Mouse (Mus musculus): ENCODE results near the gene Arl8a. TPM values are rescaled to one million over a fixed set of nuclear protein-coding genes. Genes with fewer than 3 reads are reported as not detected.
"Not testable (repeated sequence)": the region's sequence is repeated elsewhere in the genome, so short reads cannot be mapped to it uniquely, and the experiment has no call there.

The Arl8a gene
- polyA plus RNA-seq (2014; fragmentation: Nextera tagmentation; extraction: Ambion mirVana) = 335 and 370 TPM in 2 replicates

GRCm38 (mm10) chr1:135146077-135146945 lies at the start of gene Arl8a:
Arl8a (plus strand) TSS chr1:135146824.
- Histone ChIP-seq H3K4me1 (ENCODE audit: control insufficient read depth, insufficient read depth, low read length) (peaks cover 24% of the 10 kb centered on the region), H3K4me2 (ENCODE audit: low read depth, low read length) (peak within 1 kb of the TSS; percentile 92), H3K9ac (replicated peaks; ENCODE audit: low read depth, low read length) (peak within 1 kb of the TSS; percentile 99), H3K36me3 (ENCODE audit: control insufficient read depth, insufficient read depth, low read length) (0 out of 2 replicates have a peak, but pooled peaks cover 1% of the 10 kb centered on the region), H3K4me3 (ENCODE audit: low read depth, low read length) (peak within 1 kb of the TSS; percentile 98), H3K9me3 (ENCODE audit: control insufficient read depth, low read length) (no peaks in the 10 kb centered on the region), H3K27ac (ENCODE audit: low read depth, low read length) (peak within 1 kb of the TSS; percentile 98), H3K27me3 (ENCODE audit: control insufficient read depth, insufficient read depth, low read length) (no peaks in the 10 kb centered on the region)
- peak; percentile 79 for ATAC-seq (ENCODE audit: low read depth)
- under 1% methylated on average over 41 of the region's 78 CpGs for WGBS

- H3K4me3 ChIP-seq (ENCODE audit: low read depth, low read length) = no peak overlapping the region
- no peak for ATAC-seq (ENCODE audit: low read depth)
- no peak overlapping the region for H3K9ac ChIP-seq (replicated peaks; ENCODE audit: low read depth, low read length)
- no peaks in the 10 kb centered on the region for H3K27me3 ChIP-seq (ENCODE audit: control insufficient read depth, insufficient read depth, low read length)
- no peaks in the 10 kb centered on the region for H3K4me1 ChIP-seq (ENCODE audit: control insufficient read depth, insufficient read depth, low read length)
- no peaks in the 10 kb centered on the region for H3K9me3 ChIP-seq (ENCODE audit: control insufficient read depth, low read length)
- no peak overlapping the region for H3K4me2 ChIP-seq (ENCODE audit: low read depth, low read length)
- no peaks in the 10 kb centered on the region for H3K36me3 ChIP-seq (ENCODE audit: control insufficient read depth, insufficient read depth, low read length)
- no peak overlapping the region for H3K27ac ChIP-seq (ENCODE audit: low read depth, low read length)
- WGBS = 92% methylated on average over 6 of the region's 6 CpGs
Measured at GRCm38 (mm10) chr1:135097441-135097840, 49.2 kb upstream of the Arl8a start.

- Histone ChIP-seq H3K27ac (ENCODE audit: low read depth, low read length) (no peak overlapping the region), H3K27me3 (ENCODE audit: control insufficient read depth, insufficient read depth, low read length) (peaks cover under 1% of the 10 kb centered on the region; the same call in 1 of the 2 replicates), H3K4me3 (ENCODE audit: low read depth, low read length) (no peak overlapping the region), H3K9me3 (ENCODE audit: control insufficient read depth, low read length) (no peaks in the 10 kb centered on the region), H3K4me1 (ENCODE audit: control insufficient read depth, insufficient read depth, low read length) (no peaks in the 10 kb centered on the region), H3K9ac (replicated peaks; ENCODE audit: low read depth, low read length) (no peak overlapping the region), H3K36me3 (ENCODE audit: control insufficient read depth, insufficient read depth, low read length) (no peaks in the 10 kb centered on the region), H3K4me2 (ENCODE audit: low read depth, low read length) (no peak overlapping the region)
- ATAC-seq (ENCODE audit: low read depth) = no peak
- 76% methylated on average over 7 of the region's 7 CpGs for WGBS
Measured at GRCm38 (mm10) chr1:135098441-135098840, 48.2 kb upstream of the Arl8a start.

GRCm38 (mm10) chr1:135100400-135100799 lies 46.2 kb upstream of the Arl8a start:
- Histone ChIP-seq H3K27me3 (ENCODE audit: control insufficient read depth, insufficient read depth, low read length) (peaks cover 18% of the 10 kb centered on the region), H3K27ac (ENCODE audit: low read depth, low read length) (no peak overlapping the region), H3K4me3 (ENCODE audit: low read depth, low read length) (no peak overlapping the region), H3K36me3 (ENCODE audit: control insufficient read depth, insufficient read depth, low read length) (no peaks in the 10 kb centered on the region), H3K4me1 (ENCODE audit: control insufficient read depth, insufficient read depth, low read length) (peaks cover 6% of the 10 kb centered on the region; the same call in 1 of the 2 replicates), H3K9ac (replicated peaks; ENCODE audit: low read depth, low read length) (no peak overlapping the region), H3K4me2 (ENCODE audit: low read depth, low read length) (no peak overlapping the region), H3K9me3 (ENCODE audit: control insufficient read depth, low read length) (no peaks in the 10 kb centered on the region)
- 59% methylated on average over 7 of the region's 7 CpGs for WGBS
- ATAC-seq (ENCODE audit: low read depth) = no peak

GRCm38 (mm10) chr1:135105124-135105523 lies 41.5 kb upstream of the Arl8a start, which contains the start of gene Lgr6:
Lgr6 (minus strand) TSS chr1:135105276.
- H3K9ac ChIP-seq (replicated peaks; ENCODE audit: low read depth, low read length) = no peak within 1 kb of the TSS
- ATAC-seq (ENCODE audit: low read depth) = no peak

GRCm38 (mm10) chr1:135105951-135106350 lies 40.7 kb upstream of the Arl8a start:
- H3K4me2 ChIP-seq (ENCODE audit: low read depth, low read length) = no peak overlapping the region; the same call in 1 of the 2 replicates
- H3K27ac ChIP-seq (ENCODE audit: low read depth, low read length) = no peak overlapping the region
- no peaks in the 10 kb centered on the region for H3K9me3 ChIP-seq (ENCODE audit: control insufficient read depth, low read length)
- peaks cover 6% of the 10 kb centered on the region; the same call in 1 of the 2 replicates for H3K4me1 ChIP-seq (ENCODE audit: control insufficient read depth, insufficient read depth, low read length)
- no peak overlapping the region for H3K4me3 ChIP-seq (ENCODE audit: low read depth, low read length)
- ATAC-seq (ENCODE audit: low read depth) = no peak
- WGBS = 2% methylated on average over 8 of the region's 8 CpGs
- H3K9ac ChIP-seq (replicated peaks; ENCODE audit: low read depth, low read length) = no peak overlapping the region
- peaks cover 26% of the 10 kb centered on the region for H3K27me3 ChIP-seq (ENCODE audit: control insufficient read depth, insufficient read depth, low read length)
- no peaks in the 10 kb centered on the region for H3K36me3 ChIP-seq (ENCODE audit: control insufficient read depth, insufficient read depth, low read length)

More at GRCm38 (mm10) chr1:135105124-135105523, 41.5 kb upstream of the Arl8a start, which contains the start of gene Lgr6:
- Histone ChIP-seq H3K27me3 (ENCODE audit: control insufficient read depth, insufficient read depth, low read length) (peaks cover 26% of the 10 kb centered on the region), H3K4me2 (ENCODE audit: low read depth, low read length) (peak within 1 kb of the TSS; percentile 49), H3K4me3 (ENCODE audit: low read depth, low read length) (peak within 1 kb of the TSS; percentile 29), H3K27ac (ENCODE audit: low read depth, low read length) (no peak within 1 kb of the TSS), H3K36me3 (ENCODE audit: control insufficient read depth, insufficient read depth, low read length) (no peaks in the 10 kb centered on the region), H3K4me1 (ENCODE audit: control insufficient read depth, insufficient read depth, low read length) (peaks cover 6% of the 10 kb centered on the region; the same call in 1 of the 2 replicates), H3K9me3 (ENCODE audit: control insufficient read depth, low read length) (no peaks in the 10 kb centered on the region)
- 0% methylated on average over 29 of the region's 40 CpGs for WGBS

- no peak for ATAC-seq (ENCODE audit: low read depth)
- WGBS = 36% methylated on average over 6 of the region's 6 CpGs
Measured at GRCm38 (mm10) chr1:135108611-135109010, 38.0 kb upstream of the Arl8a start.

GRCm38 (mm10) chr1:135110075-135110474 lies 36.5 kb upstream of the Arl8a start:
- 23% methylated on average over 6 of the region's 6 CpGs for WGBS
- no peak overlapping the region for H3K4me3 ChIP-seq (ENCODE audit: low read depth, low read length)
- H3K27ac ChIP-seq (ENCODE audit: low read depth, low read length) = no peak overlapping the region
- H3K4me2 ChIP-seq (ENCODE audit: low read depth, low read length) = no peak overlapping the region
- no peak for ATAC-seq (ENCODE audit: low read depth)
- H3K36me3 ChIP-seq (ENCODE audit: control insufficient read depth, insufficient read depth, low read length) = no peaks in the 10 kb centered on the region
- H3K27me3 ChIP-seq (ENCODE audit: control insufficient read depth, insufficient read depth, low read length) = peaks cover 9% of the 10 kb centered on the region
- H3K4me1 ChIP-seq (ENCODE audit: control insufficient read depth, insufficient read depth, low read length) = peaks cover 3% of the 10 kb centered on the region; the same call in 1 of the 2 replicates
- no peaks in the 10 kb centered on the region for H3K9me3 ChIP-seq (ENCODE audit: control insufficient read depth, low read length)
- no peak overlapping the region for H3K9ac ChIP-seq (replicated peaks; ENCODE audit: low read depth, low read length)

More at GRCm38 (mm10) chr1:135108611-135109010, 38.0 kb upstream of the Arl8a start:
- Histone ChIP-seq H3K36me3 (ENCODE audit: control insufficient read depth, insufficient read depth, low read length) (no peaks in the 10 kb centered on the region), H3K4me3 (ENCODE audit: low read depth, low read length) (no peak overlapping the region), H3K27me3 (ENCODE audit: control insufficient read depth, insufficient read depth, low read length) (peaks cover 24% of the 10 kb centered on the region), H3K27ac (ENCODE audit: low read depth, low read length) (no peak overlapping the region), H3K9me3 (ENCODE audit: control insufficient read depth, low read length) (no peaks in the 10 kb centered on the region), H3K4me1 (ENCODE audit: control insufficient read depth, insufficient read depth, low read length) (peaks cover 6% of the 10 kb centered on the region; the same call in 1 of the 2 replicates), H3K9ac (replicated peaks; ENCODE audit: low read depth, low read length) (no peak overlapping the region), H3K4me2 (ENCODE audit: low read depth, low read length) (no peak overlapping the region)

- not testable (repeated sequence) for H3K36me3 ChIP-seq (ENCODE audit: control insufficient read depth, insufficient read depth, low read length); H3K9me3 ChIP-seq (ENCODE audit: control insufficient read depth, low read length); H3K4me2 ChIP-seq (ENCODE audit: low read depth, low read length); H3K4me1 ChIP-seq (ENCODE audit: control insufficient read depth, insufficient read depth, low read length); H3K27me3 ChIP-seq (ENCODE audit: control insufficient read depth, insufficient read depth, low read length); H3K27ac ChIP-seq (ENCODE audit: low read depth, low read length); H3K9ac ChIP-seq (replicated peaks; ENCODE audit: low read depth, low read length); ATAC-seq (ENCODE audit: low read depth); H3K4me3 ChIP-seq (ENCODE audit: low read depth, low read length)
- WGBS = 52% methylated on average over 4 of the region's 5 CpGs
Measured at GRCm38 (mm10) chr1:135111271-135111670, 35.4 kb upstream of the Arl8a start.

Measured in neural tube, embryonic 14.5 days (tissue).